Mouse (Mus musculus): ENCODE measurements at regions not wholly inside any gene's neighbourhood (a gene's known extent, or its start where the extent isn't known, plus 50 kb on each side); places are given as distances from the start of the nearest gene placed in this dataset.
A peak's percentile ranks its signal among the peaks of the same experiment; 100 is the strongest.

GRCm38 (mm10) chr3:78412669-78413419 lies 873.5 kb downstream of the Rapgef2 start:
- Histone ChIP-seq H3K27ac (ENCODE audit: low read length) (no peak overlapping the region), H3K4me1 (ENCODE audit: control insufficient read depth, insufficient read depth, low read length) (no peaks in the 10 kb centered on the region), H3K9me3 (replicated peaks; ENCODE audit: control insufficient read depth, low read length, poor library complexity, severe bottlenecking) (no peaks in the 10 kb centered on the region), H3K9ac (ENCODE audit: low read depth, low read length) (no peak overlapping the region), H3K4me2 (ENCODE audit: low read length) (no peak overlapping the region), H3K36me3 (ENCODE audit: control insufficient read depth, insufficient read depth, low read length) (no peaks in the 10 kb centered on the region), H3K27me3 (ENCODE audit: control insufficient read depth, insufficient read depth, low read depth, low read length) (no peaks in the 10 kb centered on the region), H3K4me3 (ENCODE audit: low read depth, low read length) (no peak overlapping the region)
- no peak for ATAC-seq
- 70% methylated on average over 5 of the region's 5 CpGs for WGBS

- Histone ChIP-seq H3K27me3 (ENCODE audit: control insufficient read depth, insufficient read depth, low read depth, low read length) (no peaks in the 10 kb centered on the region), H3K4me1 (ENCODE audit: control insufficient read depth, insufficient read depth, low read length) (no peaks in the 10 kb centered on the region), H3K4me3 (ENCODE audit: low read depth, low read length) (no peak overlapping the region), H3K4me2 (ENCODE audit: low read length) (no peak overlapping the region), H3K9me3 (replicated peaks; ENCODE audit: control insufficient read depth, low read length, poor library complexity, severe bottlenecking) (no peaks in the 10 kb centered on the region), H3K27ac (ENCODE audit: low read length) (no peak overlapping the region), H3K9ac (ENCODE audit: low read depth, low read length) (no peak overlapping the region), H3K36me3 (ENCODE audit: control insufficient read depth, insufficient read depth, low read length) (no peaks in the 10 kb centered on the region)
- no peak for ATAC-seq
- 72% methylated on average over 4 of the region's 4 CpGs for WGBS
Measured at GRCm38 (mm10) chr3:78411395-78411794, 874.9 kb downstream of the Rapgef2 start.

GRCm38 (mm10) chr3:78409237-78409636 lies 877.1 kb downstream of the Rapgef2 start:
- WGBS: 67% methylated on average over 3 of the region's 3 CpGs
- H3K36me3 ChIP-seq (ENCODE audit: control insufficient read depth, insufficient read depth, low read length): no peaks in the 10 kb centered on the region
- H3K4me2 ChIP-seq (ENCODE audit: low read length): no peak overlapping the region
- no peaks in the 10 kb centered on the region for H3K4me1 ChIP-seq (ENCODE audit: control insufficient read depth, insufficient read depth, low read length)
- no peak overlapping the region for H3K4me3 ChIP-seq (ENCODE audit: low read depth, low read length)
- H3K9me3 ChIP-seq (replicated peaks; ENCODE audit: control insufficient read depth, low read length, poor library complexity, severe bottlenecking): no peaks in the 10 kb centered on the region
- no peaks in the 10 kb centered on the region for H3K27me3 ChIP-seq (ENCODE audit: control insufficient read depth, insufficient read depth, low read depth, low read length)
- H3K27ac ChIP-seq (ENCODE audit: low read length): no peak overlapping the region
- no peak for ATAC-seq
- H3K9ac ChIP-seq (ENCODE audit: low read depth, low read length): no peak overlapping the region

GRCm38 (mm10) chr3:78405760-78406467 lies 880.4 kb downstream of the Rapgef2 start:
- no peak for ATAC-seq
- H3K9ac ChIP-seq (ENCODE audit: low read depth, low read length): no peak overlapping the region
- H3K4me2 ChIP-seq (ENCODE audit: low read length): no peak overlapping the region
- no peak overlapping the region for H3K27ac ChIP-seq (ENCODE audit: low read length)
- no peaks in the 10 kb centered on the region for H3K27me3 ChIP-seq (ENCODE audit: control insufficient read depth, insufficient read depth, low read depth, low read length)
- H3K4me3 ChIP-seq (ENCODE audit: low read depth, low read length): no peak overlapping the region
- no peaks in the 10 kb centered on the region for H3K9me3 ChIP-seq (replicated peaks; ENCODE audit: control insufficient read depth, low read length, poor library complexity, severe bottlenecking)
- H3K36me3 ChIP-seq (ENCODE audit: control insufficient read depth, insufficient read depth, low read length): no peaks in the 10 kb centered on the region
- no peaks in the 10 kb centered on the region for H3K4me1 ChIP-seq (ENCODE audit: control insufficient read depth, insufficient read depth, low read length)
- 55% methylated on average over 6 of the region's 6 CpGs for WGBS

- Histone ChIP-seq H3K27me3 (ENCODE audit: control insufficient read depth, insufficient read depth, low read depth, low read length) (no peaks in the 10 kb centered on the region), H3K36me3 (ENCODE audit: control insufficient read depth, insufficient read depth, low read length) (no peaks in the 10 kb centered on the region), H3K27ac (ENCODE audit: low read length) (no peak overlapping the region), H3K9me3 (replicated peaks; ENCODE audit: control insufficient read depth, low read length, poor library complexity, severe bottlenecking) (no peaks in the 10 kb centered on the region), H3K4me1 (ENCODE audit: control insufficient read depth, insufficient read depth, low read length) (peaks cover 3% of the 10 kb centered on the region; the same call in 1 of the 2 replicates), H3K4me2 (ENCODE audit: low read length) (no peak overlapping the region), H3K9ac (ENCODE audit: low read depth, low read length) (no peak overlapping the region), H3K4me3 (ENCODE audit: low read depth, low read length) (no peak overlapping the region)
- WGBS: 55% methylated on average over 1 of the region's 1 CpGs
- peak; percentile 70 for ATAC-seq
Measured at GRCm38 (mm10) chr3:78358377-78358776, 927.9 kb downstream of the Rapgef2 start.

- no peak for ATAC-seq
Measured at GRCm38 (mm10) chr3:78339891-78340290, 946.4 kb downstream of the Rapgef2 start.

GRCm38 (mm10) chr3:78311630-78312406 lies 974.5 kb downstream of the Rapgef2 start:
- WGBS: 51% methylated on average over 7 of the region's 7 CpGs
- H3K9ac ChIP-seq (ENCODE audit: low read depth, low read length): no peak overlapping the region
- no peaks in the 10 kb centered on the region for H3K36me3 ChIP-seq (ENCODE audit: control insufficient read depth, insufficient read depth, low read length)
- peak overlapping the region; percentile 37; the same call in 1 of the 2 replicates for H3K27ac ChIP-seq (ENCODE audit: low read length)
- no peaks in the 10 kb centered on the region for H3K4me1 ChIP-seq (ENCODE audit: control insufficient read depth, insufficient read depth, low read length)
- H3K4me2 ChIP-seq (ENCODE audit: low read length): no peak overlapping the region
- H3K4me3 ChIP-seq (ENCODE audit: low read depth, low read length): no peak overlapping the region
- H3K27me3 ChIP-seq (ENCODE audit: control insufficient read depth, insufficient read depth, low read depth, low read length): no peaks in the 10 kb centered on the region
- ATAC-seq: peak; percentile 78
- H3K9me3 ChIP-seq (replicated peaks; ENCODE audit: control insufficient read depth, low read length, poor library complexity, severe bottlenecking): no peaks in the 10 kb centered on the region

More at GRCm38 (mm10) chr3:78339891-78340290, 946.4 kb downstream of the Rapgef2 start:
- Histone ChIP-seq H3K9me3 (replicated peaks; ENCODE audit: control insufficient read depth, low read length, poor library complexity, severe bottlenecking) (no peaks in the 10 kb centered on the region), H3K36me3 (ENCODE audit: control insufficient read depth, insufficient read depth, low read length) (no peaks in the 10 kb centered on the region), H3K4me3 (ENCODE audit: low read depth, low read length) (no peak overlapping the region), H3K4me2 (ENCODE audit: low read length) (no peak overlapping the region), H3K9ac (ENCODE audit: low read depth, low read length) (no peak overlapping the region), H3K27me3 (ENCODE audit: control insufficient read depth, insufficient read depth, low read depth, low read length) (no peaks in the 10 kb centered on the region), H3K27ac (ENCODE audit: low read length) (no peak overlapping the region), H3K4me1 (ENCODE audit: control insufficient read depth, insufficient read depth, low read length) (no peaks in the 10 kb centered on the region)
- WGBS: 77% methylated on average over 1 of the region's 1 CpGs

- ATAC-seq: no peak
- H3K4me3 ChIP-seq (ENCODE audit: low read depth, low read length): no peak overlapping the region
Measured at GRCm38 (mm10) chr3:78300506-78300905, 985.8 kb downstream of the Rapgef2 start.

GRCm38 (mm10) chr3:78291894-78292293 lies 994.4 kb downstream of the Rapgef2 start:
- H3K27me3 ChIP-seq (ENCODE audit: control insufficient read depth, insufficient read depth, low read depth, low read length): no peaks in the 10 kb centered on the region
- no peaks in the 10 kb centered on the region for H3K4me1 ChIP-seq (ENCODE audit: control insufficient read depth, insufficient read depth, low read length)
- H3K27ac ChIP-seq (ENCODE audit: low read length): no peak overlapping the region
- H3K9me3 ChIP-seq (replicated peaks; ENCODE audit: control insufficient read depth, low read length, poor library complexity, severe bottlenecking): no peaks in the 10 kb centered on the region
- no peak for ATAC-seq
- H3K36me3 ChIP-seq (ENCODE audit: control insufficient read depth, insufficient read depth, low read length): no peaks in the 10 kb centered on the region
- no peak overlapping the region for H3K4me2 ChIP-seq (ENCODE audit: low read length)
- WGBS: 41% methylated on average over 3 of the region's 3 CpGs
- H3K9ac ChIP-seq (ENCODE audit: low read depth, low read length): no peak overlapping the region
- no peak overlapping the region for H3K4me3 ChIP-seq (ENCODE audit: low read depth, low read length)

More at GRCm38 (mm10) chr3:78300506-78300905, 985.8 kb downstream of the Rapgef2 start:
- Histone ChIP-seq H3K36me3 (ENCODE audit: control insufficient read depth, insufficient read depth, low read length) (no peaks in the 10 kb centered on the region), H3K4me2 (ENCODE audit: low read length) (no peak overlapping the region), H3K4me1 (ENCODE audit: control insufficient read depth, insufficient read depth, low read length) (no peaks in the 10 kb centered on the region), H3K9ac (ENCODE audit: low read depth, low read length) (no peak overlapping the region), H3K27me3 (ENCODE audit: control insufficient read depth, insufficient read depth, low read depth, low read length) (no peaks in the 10 kb centered on the region), H3K9me3 (replicated peaks; ENCODE audit: control insufficient read depth, low read length, poor library complexity, severe bottlenecking) (no peaks in the 10 kb centered on the region), H3K27ac (ENCODE audit: low read length) (no peak overlapping the region)

All from midbrain, embryonic 16.5 days (tissue).